24 mouse cellular contexts compared by ENCODE assay signal in genomic region chr3:82950208-82950607, GRCm38 (mm10). TPM values are rescaled to one million over a fixed set of nuclear protein-coding genes. Genes with fewer than 3 reads are reported as not detected.
A peak's percentile ranks its signal among the peaks of the same experiment; 100 is the strongest.
DNase-seq lines count a peak whose midpoint lies in the region; ATAC-seq and TF ChIP-seq lines count a peak whose summit lies in the region.
"Had no signal": no experiment of that assay in that cellular context is flagged by ENCODE, and none has a peak within 500 bp of the region (broad histone marks: within the 10 kb centered on the region; RNA-seq: fewer than 3 reads in every experiment).

No protein-coding gene starts in this region.

- ATAC-seq in liver, postnatal 0 days = no peak
- no peak for ATAC-seq in liver, embryonic 11.5 days (replicated peaks; ENCODE audit: low FRiP score)
- ATAC-seq in stomach, postnatal 0 days (ENCODE audit: low FRiP score, low TSS enrichment) = no peak
- ATAC-seq: forebrain, embryonic 16.5 days had no signal

- TF ChIP-seq POLR2A in small intestine, adult 2 months (IDR thresholded peaks at IDR 0.05; ENCODE audit: low read depth, low read length) = no peak
- no peak for TF ChIP-seq POLR2A in heart, adult 2 months (IDR thresholded peaks at IDR 0.05; ENCODE audit: insufficient read depth, low read depth, low read length)

- no peak overlapping the region for H3K9ac ChIP-seq in liver, postnatal 0 days (replicated peaks)
- no peak overlapping the region for H3K9ac ChIP-seq in liver, embryonic 11.5 days (ENCODE audit: low read depth, low read length)
- H3K9ac ChIP-seq in stomach, postnatal 0 days (ENCODE audit: low read length) = no peak overlapping the region
- no peak overlapping the region for H3K9ac ChIP-seq in heart, adult 2 months (ENCODE audit: low read depth, low read length)
- H3K9ac ChIP-seq: embryonic facial prominence, embryonic 15.5 days; heart, embryonic 13.5 days; hindbrain, embryonic 15.5 days had no signal

- peaks cover 9% of the 10 kb centered on the region; the same call in 1 of the 2 replicates for H3K4me1 ChIP-seq in liver, postnatal 0 days (ENCODE audit: insufficient read depth)
- peaks cover 3% of the 10 kb centered on the region; the same call in 1 of the 2 replicates for H3K4me1 ChIP-seq in liver, embryonic 11.5 days (replicated peaks; ENCODE audit: control insufficient read depth, insufficient read depth, low read length)
- H3K4me1 ChIP-seq in small intestine, adult 2 months (ENCODE audit: control insufficient read depth, insufficient read depth, insufficient read length, low read length) = peaks cover 16% of the 10 kb centered on the region; the same call in 1 of the 2 replicates
- no peaks in the 10 kb centered on the region for H3K4me1 ChIP-seq in stomach, postnatal 0 days (replicated peaks; ENCODE audit: control insufficient read depth, insufficient read depth)
- peaks cover 7% of the 10 kb centered on the region for H3K4me1 ChIP-seq in heart, adult 2 months (ENCODE audit: control insufficient read depth, insufficient read depth, low read length)
- no peaks in the 10 kb centered on the region for H3K4me1 ChIP-seq in midbrain, embryonic 10.5 days
- H3K4me1 ChIP-seq: embryonic facial prominence, embryonic 15.5 days; hindbrain, embryonic 15.5 days had no signal

- no peaks in the 10 kb centered on the region for H3K9me3 ChIP-seq in liver, postnatal 0 days (ENCODE audit: low read length)
- H3K9me3 ChIP-seq in liver, embryonic 11.5 days (ENCODE audit: control insufficient read depth, low read length) = no peaks in the 10 kb centered on the region
- no peaks in the 10 kb centered on the region for H3K9me3 ChIP-seq in stomach, postnatal 0 days (ENCODE audit: control insufficient read depth, low read length)
- H3K9me3 ChIP-seq in midbrain, embryonic 10.5 days (replicated peaks) = no peaks in the 10 kb centered on the region
- H3K9me3 ChIP-seq: embryonic facial prominence, embryonic 15.5 days; heart, embryonic 13.5 days; hindbrain, embryonic 15.5 days had no signal

- no peak for TF ChIP-seq EP300 in liver, postnatal 0 days (IDR thresholded peaks at IDR 0.05; ENCODE audit: low read depth)
- no peak for TF ChIP-seq EP300 in stomach, postnatal 0 days (optimal IDR thresholded peaks at IDR 0.05)
- TF ChIP-seq EP300 in heart, adult 2 months (IDR thresholded peaks at IDR 0.05; ENCODE audit: insufficient read depth, low read depth, low read length) = no peak

- no peak for TF ChIP-seq CTCF in liver, postnatal 0 days (IDR thresholded peaks at IDR 0.05; ENCODE audit: low read depth)
- no peak for TF ChIP-seq CTCF in small intestine, adult 2 months (IDR thresholded peaks at IDR 0.05; ENCODE audit: extremely low read depth, insufficient read length, insufficient replicate concordance, low read depth, low read length)
- no peak for TF ChIP-seq CTCF in stomach, postnatal 0 days (IDR thresholded peaks at IDR 0.05; ENCODE audit: low read depth)
- no peak for TF ChIP-seq CTCF in heart, adult 2 months (IDR thresholded peaks at IDR 0.05)

- peak overlapping the region; percentile 3; the same call in 1 of the 2 replicates for H3K27ac ChIP-seq in liver, postnatal 0 days (ENCODE audit: low read depth)
- H3K27ac ChIP-seq in liver, embryonic 11.5 days (ENCODE audit: low read depth, low read length) = no peak overlapping the region
- H3K27ac ChIP-seq in small intestine, adult 2 months (ENCODE audit: insufficient read depth, low read depth, low read length) = peak overlapping the region; percentile 80
- H3K27ac ChIP-seq in stomach, postnatal 0 days (replicated peaks) = no peak overlapping the region
- no peak overlapping the region for H3K27ac ChIP-seq in heart, adult 2 months
- no peak overlapping the region for H3K27ac ChIP-seq in midbrain, embryonic 10.5 days (replicated peaks)
- H3K27ac ChIP-seq: embryonic facial prominence, embryonic 15.5 days; heart, embryonic 13.5 days; hindbrain, embryonic 15.5 days had no signal

- H3K36me3 ChIP-seq in liver, postnatal 0 days (replicated peaks; ENCODE audit: insufficient read depth, low read length) = no peaks in the 10 kb centered on the region
- no peaks in the 10 kb centered on the region for H3K36me3 ChIP-seq in liver, embryonic 11.5 days (ENCODE audit: control insufficient read depth, insufficient read depth, low read length)
- H3K36me3 ChIP-seq in small intestine, adult 2 months (ENCODE audit: control insufficient read depth, insufficient read depth, low read length) = no peaks in the 10 kb centered on the region
- no peaks in the 10 kb centered on the region for H3K36me3 ChIP-seq in stomach, postnatal 0 days (ENCODE audit: control insufficient read depth, insufficient read depth, low read length)
- no peaks in the 10 kb centered on the region; the same call in 1 of the 2 replicates for H3K36me3 ChIP-seq in heart, adult 2 months (ENCODE audit: control insufficient read depth, insufficient read depth, low read length)
- H3K36me3 ChIP-seq in midbrain, embryonic 10.5 days = no peaks in the 10 kb centered on the region
- H3K36me3 ChIP-seq: embryonic facial prominence, embryonic 15.5 days; heart, embryonic 13.5 days; hindbrain, embryonic 15.5 days had no signal

- H3K79me2 ChIP-seq in heart, adult 2 months (replicated peaks; ENCODE audit: control insufficient read depth, insufficient read depth, low read length) = no peaks in the 10 kb centered on the region

- H3K4me3 ChIP-seq in liver, postnatal 0 days (ENCODE audit: low read depth, low read length) = no peak overlapping the region
- no peak overlapping the region for H3K4me3 ChIP-seq in liver, embryonic 11.5 days (ENCODE audit: low read depth, low read length)
- H3K4me3 ChIP-seq in small intestine, adult 2 months (ENCODE audit: low read depth, low read length) = no peak overlapping the region
- H3K4me3 ChIP-seq in stomach, postnatal 0 days (ENCODE audit: low read depth, low read length) = no peak overlapping the region
- no peak overlapping the region for H3K4me3 ChIP-seq in heart, adult 2 months
- no peak overlapping the region for H3K4me3 ChIP-seq in midbrain, embryonic 10.5 days
- H3K4me3 ChIP-seq: embryonic facial prominence, embryonic 15.5 days; heart, embryonic 13.5 days; hindbrain, embryonic 15.5 days had no signal

- H3K27me3 ChIP-seq in liver, postnatal 0 days (ENCODE audit: insufficient read depth, low read length) = no peaks in the 10 kb centered on the region
- no peaks in the 10 kb centered on the region for H3K27me3 ChIP-seq in liver, embryonic 11.5 days (replicated peaks; ENCODE audit: control insufficient read depth, insufficient read depth, low read length)
- H3K27me3 ChIP-seq in small intestine, adult 2 months (ENCODE audit: control insufficient read depth, insufficient read depth, low read length) = no peaks in the 10 kb centered on the region
- no peaks in the 10 kb centered on the region for H3K27me3 ChIP-seq in stomach, postnatal 0 days (ENCODE audit: control insufficient read depth, insufficient read depth, low read length)
- no peaks in the 10 kb centered on the region for H3K27me3 ChIP-seq in heart, adult 2 months (ENCODE audit: control insufficient read depth, insufficient read depth, low read length)
- H3K27me3 ChIP-seq in midbrain, embryonic 10.5 days (ENCODE audit: low read depth, poor library complexity, severe bottlenecking) = no peaks in the 10 kb centered on the region
- H3K27me3 ChIP-seq: CH12.LX; embryonic facial prominence, embryonic 15.5 days; heart, embryonic 13.5 days; hindbrain, embryonic 15.5 days had no signal

- DNase-seq in liver, postnatal 0 days = no peak
- no peak for DNase-seq in liver, embryonic 11.5 days (ENCODE audit: low spot score)
- DNase-seq in retina, postnatal 1 day = peak; percentile 6
- no peak for DNase-seq in retina, embryonic 14.5 days (ENCODE audit: low spot score)
- DNase-seq in stomach, postnatal 0 days (ENCODE audit: low spot score) = no peak
- DNase-seq in heart, adult 2 months = no peak
- DNase-seq in midbrain, embryonic 10.5 days (ENCODE audit: low spot score) = no peak
- DNase-seq: adrenal gland, adult 8-10 months; adrenal gland, postnatal 36 days; cerebellum, adult 2 months; cerebellum, postnatal 10 days; embryo, embryonic 11 days; gastrocnemius, postnatal 10 days; heart, postnatal 36 days had no signal

- WGBS in liver, postnatal 0 days (ENCODE audit: insufficient replicate concordance) = 62% methylated on average over 10 of the region's 10 CpGs
- 73% methylated on average over 10 of the region's 10 CpGs for WGBS in liver, embryonic 11.5 days
- 59% methylated on average over 10 of the region's 10 CpGs for WGBS in small intestine, adult 2 months
- WGBS in stomach, postnatal 0 days = 35% methylated on average over 10 of the region's 10 CpGs
- 78% methylated on average over 10 of the region's 10 CpGs for WGBS in heart, adult 2 months
- WGBS in midbrain, embryonic 10.5 days = 77% methylated on average over 10 of the region's 10 CpGs

- intact Hi-C loops in heart, adult 2 months (cut with DNase I) = no loop called here

- H3K4me2 ChIP-seq in liver, postnatal 0 days (ENCODE audit: low read depth, low read length) = no peak overlapping the region
- H3K4me2 ChIP-seq in liver, embryonic 11.5 days = no peak overlapping the region
- H3K4me2 ChIP-seq in stomach, postnatal 0 days (replicated peaks; ENCODE audit: low read depth) = peak overlapping the region; percentile 11; the same call in 1 of the 2 replicates
- H3K4me2 ChIP-seq: embryonic facial prominence, embryonic 15.5 days; heart, embryonic 13.5 days; hindbrain, embryonic 15.5 days had no signal

RNA-seq across cellular contexts. Expression of gene Lrat, which starts 46.4 kb away (rescaled TPM):
- 3.3 and 3.6 TPM in 2 replicates for polyA plus RNA-seq in liver, postnatal 0 days (2015; fragmentation: Nextera tagmentation; extraction: Ambion mirVana)
- 0.21 and 0.22 TPM in 2 replicates for polyA plus RNA-seq in liver, embryonic 11.5 days (2014; fragmentation: Nextera tagmentation; extraction: Ambion mirVana)
- polyA plus RNA-seq in small intestine, adult 2 months (2012; rRNA removed) = 2.9 and 4.4 TPM in 2 replicates
- 0.02 and 0.05 TPM in 2 replicates for polyA plus RNA-seq in stomach, postnatal 0 days (2015; fragmentation: Nextera tagmentation; extraction: Ambion mirVana)
- under 1 TPM; 0.09 to 0.23 TPM for total RNA-seq in heart, adult 2 months (2021)
- 0.49 and 1.2 TPM in 2 replicates for polyA plus RNA-seq in heart, adult 2 months (2012; rRNA removed)
- polyA plus RNA-seq in midbrain, embryonic 10.5 days (2016; fragmentation: Nextera tagmentation; extraction: Ambion mirVana) = not detected in 2 replicates
- total RNA-seq: CH12.LX had no signal
- polyA plus RNA-seq: embryonic facial prominence, embryonic 11.5 days; forebrain, embryonic 11.5 days; hindbrain, embryonic 11.5 days had no signal

RNA-seq across cellular contexts. Expression of gene Fgg, which starts 57.3 kb away (rescaled TPM):
- 4,762 and 5,621 TPM in 2 replicates for polyA plus RNA-seq in liver, postnatal 0 days (2015; fragmentation: Nextera tagmentation; extraction: Ambion mirVana)
- polyA plus RNA-seq in liver, embryonic 11.5 days (2014; fragmentation: Nextera tagmentation; extraction: Ambion mirVana) = 178 and 182 TPM in 2 replicates
- polyA plus RNA-seq in small intestine, adult 2 months (2012; rRNA removed) = not detected in 2 replicates
- 4.6 and 11.2 TPM in 2 replicates for polyA plus RNA-seq in stomach, postnatal 0 days (2015; fragmentation: Nextera tagmentation; extraction: Ambion mirVana)
- total RNA-seq in heart, adult 2 months (2021) = not detected
- 0.10 and 1.5 TPM in 2 replicates for polyA plus RNA-seq in heart, adult 2 months (2012; rRNA removed)
- polyA plus RNA-seq in midbrain, embryonic 10.5 days (2016; fragmentation: Nextera tagmentation; extraction: Ambion mirVana) = 0.06 TPM in 1 of 2 replicates, not detected in the other
- total RNA-seq: CH12.LX; heart, postnatal 36 days had no signal
- polyA plus RNA-seq: cerebellum, adult 2 months; embryonic facial prominence, embryonic 15.5 days; forebrain, embryonic 11.5 days; frontal cortex, adult 2 months; hindbrain, embryonic 11.5 days had no signal

Comparison
In these comparisons a context has a peak if more than half of its experiments do, and no peak if none do; other contexts are left out.
1. H3K27ac ChIP-seq: peak in liver, postnatal 0 days (single experiment) and small intestine, adult 2 months (single experiment); none in liver, embryonic 11.5 days (single experiment), stomach, postnatal 0 days (single experiment), heart, adult 2 months (single experiment) and midbrain, embryonic 10.5 days (single experiment).
2. RNA of gene Fgg, which starts 57.3 kb away (polyA plus RNA-seq): 4,762 to 5,621 TPM in liver, postnatal 0 days and 178 to 182 TPM in liver, embryonic 11.5 days; 4.6 to 11.2 TPM in stomach, postnatal 0 days, 0.10 to 1.5 TPM in heart, adult 2 months, 0.06 TPM in midbrain, embryonic 10.5 days and not detected in small intestine, adult 2 months; every median in the first group is over 10 times any median in the second.